Mouse (Mus musculus): ENCODE data around the gene Tmem185a. TPM values are rescaled to one million over a fixed set of nuclear protein-coding genes. Genes with fewer than 3 reads are reported as not detected.
"Not testable (repeated sequence)": the region's sequence is repeated elsewhere in the genome, so short reads cannot be mapped to it uniquely, and the experiment has no call there.

Gene Tmem185a
- 57.1 and 62.0 TPM in 2 replicates for polyA plus RNA-seq (2014; fragmentation: Nextera tagmentation; extraction: Ambion mirVana)

- DNase-seq (ENCODE audit: low spot score) (peak; percentile 91), ATAC-seq (peak; percentile 94)
- Histone ChIP-seq H3K36me3 (ENCODE audit: control insufficient read depth, insufficient read depth, low read length) (no peaks in the 10 kb centered on the region), H3K9ac (ENCODE audit: low read length) (peak within 1 kb of the TSS; percentile 69), H3K27ac (ENCODE audit: low read depth, low read length) (peak within 1 kb of the TSS; percentile 81), H3K9me3 (replicated peaks; ENCODE audit: control insufficient read depth, low read length) (no peaks in the 10 kb centered on the region), H3K4me1 (ENCODE audit: control insufficient read depth, insufficient read depth, low read length) (peaks cover 6% of the 10 kb centered on the region), H3K4me3 (ENCODE audit: low read depth, low read length) (peak within 1 kb of the TSS; percentile 53), H3K4me2 (ENCODE audit: low read length) (peak within 1 kb of the TSS; percentile 54), H3K27me3 (replicated peaks; ENCODE audit: control insufficient read depth, insufficient read depth, low read length) (no peaks in the 10 kb centered on the region)
- WGBS = 31% methylated on average over 42 of the region's 42 CpGs
Observed at GRCm38 (mm10) chrX:70476792-70477776, at the start of gene Tmem185a. Gene Tmem185a, minus strand, starts transcription at chrX:70477180.

GRCm38 (mm10) chrX:70514413-70514812 lies 37.4 kb upstream of the Tmem185a start:
- not testable (repeated sequence) for H3K9me3 ChIP-seq (replicated peaks; ENCODE audit: control insufficient read depth, low read length); H3K27me3 ChIP-seq (replicated peaks; ENCODE audit: control insufficient read depth, insufficient read depth, low read length); H3K36me3 ChIP-seq (ENCODE audit: control insufficient read depth, insufficient read depth, low read length); H3K4me1 ChIP-seq (ENCODE audit: control insufficient read depth, insufficient read depth, low read length); H3K9ac ChIP-seq (ENCODE audit: low read length); H3K27ac ChIP-seq (ENCODE audit: low read depth, low read length); DNase-seq (ENCODE audit: low spot score); H3K4me3 ChIP-seq (ENCODE audit: low read depth, low read length); H3K4me2 ChIP-seq (ENCODE audit: low read length); ATAC-seq
- 79% methylated on average over 3 of the region's 3 CpGs for WGBS

DNA sequence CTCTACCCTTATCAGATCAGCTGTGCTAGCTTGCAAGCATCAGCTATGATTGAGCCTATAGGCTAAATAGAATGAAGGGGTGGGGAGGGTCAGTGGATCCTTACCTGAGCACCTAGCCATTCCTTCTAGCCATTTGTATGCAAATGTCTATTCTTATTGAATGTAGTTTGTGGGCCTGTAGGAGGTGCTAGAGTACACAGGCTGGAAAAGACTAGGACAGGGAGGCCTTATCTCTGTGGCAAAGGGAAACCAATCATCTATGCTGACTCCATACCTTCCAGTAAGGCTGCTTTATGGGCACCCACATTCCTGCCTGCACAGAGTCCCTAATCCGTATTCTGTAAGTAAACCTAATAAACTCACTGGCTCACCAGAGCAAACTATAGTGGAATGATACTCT lies 10.3 kb upstream of the Tmem185a start:
- H3K4me3 ChIP-seq (ENCODE audit: low read depth, low read length); H3K9ac ChIP-seq (ENCODE audit: low read length); H3K27ac ChIP-seq (ENCODE audit: low read depth, low read length); H3K4me2 ChIP-seq (ENCODE audit: low read length); H3K27me3 ChIP-seq (replicated peaks; ENCODE audit: control insufficient read depth, insufficient read depth, low read length); H3K4me1 ChIP-seq (ENCODE audit: control insufficient read depth, insufficient read depth, low read length); DNase-seq (ENCODE audit: low spot score); H3K9me3 ChIP-seq (replicated peaks; ENCODE audit: control insufficient read depth, low read length); H3K36me3 ChIP-seq (ENCODE audit: control insufficient read depth, insufficient read depth, low read length); ATAC-seq: not testable (repeated sequence)
- WGBS = no CpG with 5 or more reads among the region's 1 CpGs

GRCm38 (mm10) chrX:70482154-70482553 lies 5.2 kb upstream of the Tmem185a start:
- Histone ChIP-seq H3K4me1 (ENCODE audit: control insufficient read depth, insufficient read depth, low read length) (no peaks in the 10 kb centered on the region), H3K4me3 (ENCODE audit: low read depth, low read length) (no peak overlapping the region), H3K9ac (ENCODE audit: low read length) (no peak overlapping the region), H3K4me2 (ENCODE audit: low read length) (no peak overlapping the region), H3K27ac (ENCODE audit: low read depth, low read length) (no peak overlapping the region), H3K9me3 (replicated peaks; ENCODE audit: control insufficient read depth, low read length) (no peaks in the 10 kb centered on the region), H3K36me3 (ENCODE audit: control insufficient read depth, insufficient read depth, low read length) (no peaks in the 10 kb centered on the region), H3K27me3 (replicated peaks; ENCODE audit: control insufficient read depth, insufficient read depth, low read length) (no peaks in the 10 kb centered on the region)
- no peak for ATAC-seq
- no peak for DNase-seq (ENCODE audit: low spot score)
- WGBS = 45% methylated on average over 2 of the region's 2 CpGs

DNA sequence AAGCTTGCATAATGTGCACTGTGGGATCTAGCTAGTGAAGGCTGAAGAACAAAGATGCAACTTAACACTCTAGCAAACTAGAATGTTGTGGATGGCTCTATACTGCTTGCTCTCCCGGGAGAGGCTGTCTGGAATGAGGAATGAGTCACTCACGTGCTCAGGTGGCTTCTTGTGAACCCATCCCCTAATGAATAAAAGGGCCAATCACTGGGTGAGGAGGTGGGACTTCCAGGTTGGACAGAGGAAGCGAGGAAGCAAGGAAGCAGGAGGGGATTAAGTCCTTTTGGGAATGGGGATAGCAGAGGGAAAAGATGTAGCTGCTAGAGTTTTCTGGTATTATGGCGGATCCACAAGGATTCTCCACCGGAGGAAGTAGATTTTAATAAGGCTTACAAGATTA lies 1.7 kb upstream of the Tmem185a start:
- ATAC-seq (no peak), DNase-seq (ENCODE audit: low spot score) (no peak)
- Histone ChIP-seq H3K4me2 (ENCODE audit: low read length) (no peak overlapping the region), H3K9me3 (replicated peaks; ENCODE audit: control insufficient read depth, low read length) (no peaks in the 10 kb centered on the region), H3K36me3 (ENCODE audit: control insufficient read depth, insufficient read depth, low read length) (no peaks in the 10 kb centered on the region), H3K4me1 (ENCODE audit: control insufficient read depth, insufficient read depth, low read length) (peaks cover 6% of the 10 kb centered on the region), H3K27me3 (replicated peaks; ENCODE audit: control insufficient read depth, insufficient read depth, low read length) (no peaks in the 10 kb centered on the region), H3K27ac (ENCODE audit: low read depth, low read length) (no peak overlapping the region), H3K9ac (ENCODE audit: low read length) (no peak overlapping the region), H3K4me3 (ENCODE audit: low read depth, low read length) (no peak overlapping the region)
- 71% methylated on average over 5 of the region's 5 CpGs for WGBS

DNA sequence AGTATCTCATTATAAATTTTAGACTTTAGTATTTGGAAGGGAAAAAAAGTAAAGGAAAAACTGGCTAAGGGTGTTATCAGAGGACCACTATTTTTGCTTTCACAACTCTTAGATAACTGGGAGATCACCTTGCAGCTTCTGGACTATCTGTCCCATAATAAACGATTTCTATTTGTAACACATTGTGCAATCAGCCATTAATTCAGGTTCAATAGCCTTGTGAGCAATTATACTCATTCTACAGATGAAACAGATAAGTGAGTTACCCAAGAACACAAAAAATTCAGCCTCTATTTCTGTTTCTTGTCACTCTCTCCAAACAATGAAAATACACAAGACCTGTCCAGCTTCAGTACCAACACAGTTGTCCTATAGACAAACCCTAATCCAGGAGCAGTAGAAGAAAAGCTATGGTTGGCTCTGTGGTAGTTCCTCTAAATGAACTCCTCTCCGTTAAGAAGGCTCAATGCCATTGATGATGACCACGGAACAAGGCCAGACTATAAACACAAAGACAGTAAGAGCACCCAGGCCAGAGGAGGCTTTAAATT lies 1.7 kb downstream of the Tmem185a start:
- no peaks in the 10 kb centered on the region for H3K27me3 ChIP-seq (replicated peaks; ENCODE audit: control insufficient read depth, insufficient read depth, low read length)
- H3K36me3 ChIP-seq (ENCODE audit: control insufficient read depth, insufficient read depth, low read length) = no peaks in the 10 kb centered on the region
- no peaks in the 10 kb centered on the region for H3K9me3 ChIP-seq (replicated peaks; ENCODE audit: control insufficient read depth, low read length)
- peaks cover 6% of the 10 kb centered on the region for H3K4me1 ChIP-seq (ENCODE audit: control insufficient read depth, insufficient read depth, low read length)
- H3K4me3 ChIP-seq (ENCODE audit: low read depth, low read length) = 0 out of 2 replicates have a peak overlapping the region, but pooled peaks have one; percentile 53
- no peak overlapping the region for H3K27ac ChIP-seq (ENCODE audit: low read depth, low read length)
- peak overlapping the region; percentile 54 for H3K4me2 ChIP-seq (ENCODE audit: low read length)
- 57% methylated on average over 3 of the region's 3 CpGs for WGBS
- no peak overlapping the region for H3K9ac ChIP-seq (ENCODE audit: low read length)
- ATAC-seq (no peak), DNase-seq (ENCODE audit: low spot score) (no peak)

DNA sequence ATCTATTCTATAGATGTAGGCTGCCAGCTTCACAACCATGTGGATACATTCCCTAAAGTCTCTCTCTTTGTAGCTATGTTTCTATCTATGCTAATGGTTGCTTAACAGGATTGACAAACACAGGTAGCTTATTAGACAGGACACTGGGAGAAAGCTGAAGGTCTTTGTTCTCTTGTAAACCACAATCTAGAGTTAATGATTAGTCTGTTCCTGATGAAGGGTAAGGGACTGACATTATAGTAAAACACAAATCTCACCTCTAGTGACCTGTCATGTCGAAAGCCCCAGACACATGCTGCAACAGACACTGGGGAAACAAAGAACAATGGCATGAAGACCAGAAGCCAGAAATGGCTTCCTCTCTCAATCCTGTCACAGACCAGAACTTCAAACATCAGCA lies 10.1 kb downstream of the Tmem185a start:
- ATAC-seq = no peak
- 71% methylated on average over 1 of the region's 1 CpGs for WGBS

DNA sequence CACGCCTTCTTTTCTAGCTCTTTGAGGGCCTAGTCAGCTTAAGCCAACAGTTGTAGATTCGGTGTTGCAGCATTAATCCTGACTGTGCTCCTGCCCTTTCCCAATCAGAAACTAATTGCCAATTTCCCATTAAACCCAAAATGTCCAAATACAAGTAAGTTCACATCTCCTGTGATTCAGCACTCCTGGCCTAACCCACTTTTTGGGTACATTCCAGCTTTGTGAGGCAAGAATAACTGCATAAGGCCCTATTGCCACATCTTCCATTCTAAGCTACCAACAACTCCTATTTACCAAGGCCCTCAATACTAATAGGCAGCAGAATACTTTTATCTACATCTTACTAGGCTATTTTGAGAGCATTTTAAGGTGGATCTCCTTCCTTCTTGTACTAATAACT lies 11.5 kb downstream of the Tmem185a start:
- Histone ChIP-seq H3K36me3 (ENCODE audit: control insufficient read depth, insufficient read depth, low read length) (peaks cover 11% of the 10 kb centered on the region), H3K4me2 (ENCODE audit: low read length) (no peak overlapping the region), H3K9me3 (replicated peaks; ENCODE audit: control insufficient read depth, low read length) (no peaks in the 10 kb centered on the region), H3K4me3 (ENCODE audit: low read depth, low read length) (no peak overlapping the region), H3K27ac (ENCODE audit: low read depth, low read length) (no peak overlapping the region), H3K4me1 (ENCODE audit: control insufficient read depth, insufficient read depth, low read length) (no peaks in the 10 kb centered on the region), H3K27me3 (replicated peaks; ENCODE audit: control insufficient read depth, insufficient read depth, low read length) (no peaks in the 10 kb centered on the region), H3K9ac (ENCODE audit: low read length) (no peak overlapping the region)
- ATAC-seq (no peak), DNase-seq (ENCODE audit: low spot score) (no peak)
- WGBS = 76% methylated on average over 2 of the region's 2 CpGs

More for the DNA sequence above, 10.1 kb downstream of the Tmem185a start:
- no peak overlapping the region for H3K4me3 ChIP-seq (ENCODE audit: low read depth, low read length)
- no peak overlapping the region for H3K4me2 ChIP-seq (ENCODE audit: low read length)
- peaks cover 4% of the 10 kb centered on the region; the same call in 1 of the 2 replicates for H3K36me3 ChIP-seq (ENCODE audit: control insufficient read depth, insufficient read depth, low read length)
- H3K4me1 ChIP-seq (ENCODE audit: control insufficient read depth, insufficient read depth, low read length) = no peaks in the 10 kb centered on the region
- no peaks in the 10 kb centered on the region for H3K27me3 ChIP-seq (replicated peaks; ENCODE audit: control insufficient read depth, insufficient read depth, low read length)
- no peak overlapping the region for H3K27ac ChIP-seq (ENCODE audit: low read depth, low read length)
- DNase-seq (ENCODE audit: low spot score) = no peak
- H3K9ac ChIP-seq (ENCODE audit: low read length) = no peak overlapping the region
- no peaks in the 10 kb centered on the region for H3K9me3 ChIP-seq (replicated peaks; ENCODE audit: control insufficient read depth, low read length)

DNA sequence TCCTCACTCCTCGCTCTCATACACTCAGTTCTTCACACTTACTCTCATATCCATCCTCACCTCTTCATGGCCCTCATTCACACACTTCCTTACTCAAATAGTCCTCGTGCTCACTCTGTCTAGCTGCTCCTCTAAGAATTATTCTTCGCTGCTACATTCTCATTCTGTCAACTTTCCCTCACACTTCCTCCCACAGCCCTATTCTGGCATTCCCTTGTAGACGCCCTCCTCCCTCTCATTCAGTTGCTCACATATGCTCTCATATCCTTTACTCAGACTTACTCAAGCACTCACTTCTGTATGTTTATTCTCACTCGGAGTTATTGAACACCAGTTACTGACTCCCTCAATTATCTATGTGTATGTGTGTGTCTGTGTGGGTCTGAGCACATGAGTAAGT lies 13.4 kb downstream of the Tmem185a start:
- WGBS = 83% methylated on average over 5 of the region's 5 CpGs
- no peaks in the 10 kb centered on the region for H3K4me1 ChIP-seq (ENCODE audit: control insufficient read depth, insufficient read depth, low read length)
- H3K9me3 ChIP-seq (replicated peaks; ENCODE audit: control insufficient read depth, low read length) = no peaks in the 10 kb centered on the region
- no peak overlapping the region for H3K27ac ChIP-seq (ENCODE audit: low read depth, low read length)
- H3K9ac ChIP-seq (ENCODE audit: low read length) = no peak overlapping the region
- no peak overlapping the region for H3K4me3 ChIP-seq (ENCODE audit: low read depth, low read length)
- DNase-seq (ENCODE audit: low spot score) (no peak), ATAC-seq (no peak)
- no peaks in the 10 kb centered on the region for H3K27me3 ChIP-seq (replicated peaks; ENCODE audit: control insufficient read depth, insufficient read depth, low read length)
- H3K36me3 ChIP-seq (ENCODE audit: control insufficient read depth, insufficient read depth, low read length) = peaks cover 13% of the 10 kb centered on the region
- no peak overlapping the region for H3K4me2 ChIP-seq (ENCODE audit: low read length)
